Mouse (Mus musculus): ENCODE measurements around the gene Gm15114. TPM values are rescaled to one million over a fixed set of nuclear protein-coding genes. Genes with fewer than 3 reads are reported as not detected.

The Gm15114 gene
- polyA plus RNA-seq (2014; fragmentation: Illumina TruSeq; extraction: RNeasy Lipid Tissue Mini Kit (QIAGEN cat#74804); ENCODE audit: low read depth, low replicate concordance), result not detected

GRCm38 (mm10) chrX:148488649-148489048 lies at the start of gene Gm15114:
Gene Gm15114, plus strand, starts transcription at chrX:148488949.

Other genes starting within 250 kb of the Gm15114 start
- gene Gm8334, start 126.2 kb downstream of the Gm15114 start, polyA plus RNA-seq (2014; fragmentation: Illumina TruSeq; extraction: RNeasy Lipid Tissue Mini Kit (QIAGEN cat#74804); ENCODE audit: low read depth, low replicate concordance), result not detected
- gene Gm15127, start 174.6 kb downstream of the Gm15114 start, polyA plus RNA-seq (2014; fragmentation: Illumina TruSeq; extraction: RNeasy Lipid Tissue Mini Kit (QIAGEN cat#74804); ENCODE audit: low read depth, low replicate concordance), result not detected

Data from adrenal gland, adult 10 weeks (tissue).